Mouse (Mus musculus) thymus, adult 2 months (tissue): ENCODE measurements around the gene Gsta1.

ENCODE experiments used
- CTCF ChIP-seq: fragments of 200-500 bp; IDR thresholded peaks from 2 replicates; pipeline ENCODE4 v1.5.1; 2012; ENCODE audit warnings: mild to moderate bottlenecking, control low read depth, low read length, moderate library complexity, borderline replicate concordance; ENCODE audit not compliant: control insufficient read depth, poor library complexity, insufficient read depth; ENCODE audit errors: extremely low read depth
- POLR2A ChIP-seq: fragments of 200-500 bp; IDR thresholded peaks from 2 replicates; pipeline ENCODE4 v1.6.1; 2012; ENCODE audit warnings: mild to moderate bottlenecking, low read length, control low read depth, moderate library complexity; ENCODE audit not compliant: control insufficient read depth, poor library complexity, insufficient read depth; ENCODE audit errors: extremely low read depth

DNA sequence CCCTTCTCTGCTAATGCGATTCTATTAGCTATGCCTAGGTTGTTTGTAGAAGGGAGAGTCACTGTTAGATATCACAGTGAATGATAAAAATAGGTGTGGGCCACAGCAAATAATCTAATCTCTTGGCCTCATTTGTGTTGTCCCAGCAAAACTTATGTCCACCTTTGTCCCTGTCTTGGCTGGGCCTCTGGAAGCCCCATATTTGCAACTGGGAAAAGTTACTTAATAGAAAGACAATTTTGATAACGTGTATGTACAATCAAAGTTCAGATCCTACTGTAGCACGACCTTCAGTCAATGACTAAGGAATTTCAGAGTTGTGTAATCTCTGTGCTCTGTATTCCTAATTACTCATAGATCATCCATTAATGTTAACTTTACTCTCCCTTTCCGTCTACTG lies 13.4 kb upstream of the Gsta1 start:
- no peak for TF ChIP-seq CTCF
- no peak for TF ChIP-seq POLR2A
